Mouse (Mus musculus) heart, postnatal 14 days (tissue): Measurements from ENCODE around the gene Tmem102. TPM values are rescaled to one million over a fixed set of nuclear protein-coding genes. Genes with fewer than 3 reads are reported as not detected.

Source experiments
- DNase-seq, 2 experiments: peaks; one replicate each; pipeline ENCODE4 v3.0.0; 2021 to 2022
- intact Hi-C: fragments of 180-260 bp; cut with DNase I; formaldehyde crosslinking; loops from one replicate; pipeline ENCODE4 v1.15.1; 2025
- long read RNA-seq, 2 experiments: library from polyadenylated mRNA; stranded (forward); transcript quantifications; one replicate each; pipeline ENCODE4 v2.0.0; 2021
- total RNA-seq, 2 experiments: library from RNA; stranded (reverse); gene quantifications; 2 replicates each; pipeline ENCODE4 v1.2.3; 2021

Gene Tmem102
- total RNA-seq, result under 1 TPM; 0.54 to 0.65 TPM
- long read RNA-seq, experiment 1, result 0 reads
- long read RNA-seq, experiment 2, result 0 reads

DNA sequence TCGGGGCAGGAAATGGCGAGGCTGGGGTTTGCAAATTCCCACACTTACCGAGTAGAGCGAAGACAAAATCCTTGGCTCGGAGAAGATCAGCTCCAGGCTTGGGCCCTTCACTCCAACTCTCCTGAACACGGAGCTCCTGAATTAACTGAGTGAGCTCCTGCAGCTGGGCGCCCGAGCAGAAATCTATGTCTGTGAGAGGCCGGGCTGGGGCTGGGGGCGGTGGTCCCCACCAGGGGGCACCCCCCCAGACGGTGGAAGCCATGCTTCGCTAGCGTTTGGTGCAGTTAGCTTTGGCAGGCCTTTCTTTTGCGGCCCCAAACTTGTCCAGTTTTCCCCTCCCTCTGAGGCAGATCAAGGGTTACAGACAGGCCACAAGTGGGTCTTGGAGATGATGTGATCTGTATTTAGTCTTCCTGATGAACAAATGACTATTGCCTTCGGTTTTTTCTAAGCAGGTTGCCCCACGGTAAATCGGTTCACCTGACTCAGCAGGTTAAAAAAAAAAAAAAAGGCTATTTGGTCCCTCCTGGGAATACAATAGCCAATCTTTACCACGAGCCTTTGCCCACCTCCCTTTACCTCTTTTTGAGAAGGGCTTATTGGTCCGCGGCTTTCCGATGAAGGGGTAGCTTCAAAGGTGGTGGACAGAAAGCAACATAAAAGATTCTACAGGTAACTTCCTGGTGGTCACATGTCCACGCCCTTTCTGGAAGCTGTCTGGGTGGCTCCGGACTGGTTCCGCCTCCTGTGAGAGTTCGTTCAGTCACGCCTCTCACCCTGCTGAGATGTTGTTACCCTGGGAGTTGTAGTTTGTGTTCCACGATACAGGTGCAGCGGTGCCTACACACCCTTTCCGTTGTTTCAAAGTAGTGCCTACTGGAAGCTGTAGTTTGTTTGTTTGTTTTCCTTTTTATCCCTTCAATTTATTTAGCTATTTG lies at the start of gene Tmem102:
TSS of gene Tmem102 (minus strand) at position 653 of the 938 bp plus-strand sequence.
- intact Hi-C loops, result no loop called here
- peak in 1 of 2 experiments; percentile 19 for DNase-seq

DNA sequence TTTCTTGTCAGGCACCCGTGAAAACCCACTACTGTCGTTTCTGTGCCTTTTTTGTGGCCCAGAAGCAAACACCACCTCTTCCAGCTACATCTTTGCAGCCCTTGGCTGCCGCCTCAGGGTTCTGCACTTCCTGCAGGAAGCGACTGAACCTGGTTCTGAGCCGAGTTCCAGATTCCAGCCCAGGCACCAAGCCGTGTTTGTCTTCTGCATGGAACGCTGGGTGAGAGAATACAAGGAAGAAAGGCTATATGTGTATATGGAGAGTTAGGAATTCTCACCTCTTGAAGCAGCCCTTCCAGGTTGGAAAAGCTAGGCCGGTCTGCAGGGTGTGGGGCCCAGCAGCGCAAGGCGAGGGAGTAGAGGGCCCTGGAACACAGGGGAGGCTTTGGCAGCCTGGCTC lies 49.3 kb upstream of the Tmem102 start:
- no peak for DNase-seq
- intact Hi-C loops, result no loop called here

DNA sequence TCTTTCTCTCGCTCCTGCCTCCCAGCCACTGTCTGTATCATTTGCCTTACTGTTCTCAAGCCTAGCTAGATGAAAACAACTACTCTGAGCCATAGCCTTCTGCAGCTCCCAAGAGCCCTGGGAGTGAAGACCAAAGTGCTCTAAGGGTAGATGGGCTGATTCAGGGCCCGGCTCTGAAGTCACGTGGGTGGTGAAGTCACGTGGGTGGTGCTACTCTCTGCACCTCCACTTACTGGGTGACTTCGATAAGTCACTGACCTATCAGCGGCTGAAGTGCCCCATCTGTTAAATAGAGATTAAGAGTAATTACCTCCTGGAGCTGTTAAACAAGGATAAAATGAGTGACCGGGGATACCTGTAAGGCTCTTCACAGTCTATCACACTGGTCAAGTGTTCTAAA lies 48.6 kb upstream of the Tmem102 start:
- no peak for DNase-seq

GRCm38 (mm10) chr11:69850754-69851153 lies 45.3 kb upstream of the Tmem102 start:
- no peak for DNase-seq
- intact Hi-C loops, result no loop called here

More for the DNA sequence above, 48.6 kb upstream of the Tmem102 start:
- intact Hi-C loops, result no loop called here

DNA sequence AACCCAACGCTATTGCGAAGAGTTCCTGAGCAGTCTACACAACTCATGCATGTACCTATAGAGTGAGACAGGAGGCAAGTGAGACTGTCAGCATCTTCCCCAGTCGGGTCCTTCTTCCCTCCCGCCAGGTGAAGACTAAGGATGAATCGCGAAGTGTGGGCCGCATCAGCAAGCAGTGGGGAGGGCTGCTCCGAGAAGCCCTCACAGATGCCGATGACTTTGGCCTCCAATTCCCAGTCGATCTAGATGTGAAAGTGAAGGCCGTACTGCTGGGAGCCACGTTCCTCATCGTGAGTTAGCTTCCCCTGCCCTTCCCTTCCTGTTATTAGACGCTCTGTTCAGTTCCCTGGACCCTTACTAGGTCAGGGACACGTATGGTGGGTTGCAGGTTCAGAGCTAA lies 44.5 kb upstream of the Tmem102 start:
- DNase-seq, result no peak
- intact Hi-C loops, result no loop called here

DNA sequence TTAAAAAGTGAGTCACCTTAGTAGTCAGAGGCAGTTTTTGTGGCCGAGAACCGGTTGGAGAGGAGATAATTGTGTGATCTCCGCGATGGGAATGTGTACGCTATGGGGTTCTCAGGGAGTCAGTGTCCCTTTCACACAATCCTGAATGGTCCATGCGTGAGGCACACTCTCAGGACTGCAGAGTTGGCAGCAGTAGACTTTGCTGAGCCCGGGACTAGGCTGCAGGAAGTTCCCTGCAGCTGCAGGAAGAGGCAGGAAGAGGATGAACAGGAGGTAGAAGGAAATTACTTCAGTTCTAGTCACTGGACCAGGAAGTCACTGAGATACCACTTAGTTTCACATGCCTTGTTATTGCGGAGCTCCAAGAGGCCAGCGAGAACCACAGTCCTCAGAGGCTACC lies 43.7 kb upstream of the Tmem102 start:
- no peak for DNase-seq

DNA sequence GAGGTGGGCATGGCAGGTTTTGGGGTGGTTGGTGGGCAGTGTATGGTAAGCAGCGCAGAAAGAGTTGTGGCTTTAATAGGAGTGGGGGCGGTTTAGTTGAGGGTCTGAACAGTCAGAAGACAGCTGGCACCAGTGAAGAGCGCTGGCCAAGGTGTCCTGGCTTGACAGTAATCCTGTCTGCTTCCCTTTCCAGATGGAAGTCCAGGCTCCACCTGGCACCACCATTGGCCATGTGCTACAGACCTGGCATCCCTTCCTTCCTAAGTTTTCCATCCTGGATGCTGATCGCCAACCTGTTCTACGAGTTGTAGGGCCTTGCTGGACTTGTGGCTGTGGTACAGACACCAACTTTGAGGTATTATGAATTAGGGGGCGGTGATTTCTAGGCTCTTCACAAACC lies 42.6 kb upstream of the Tmem102 start:
- intact Hi-C loops, result no loop called here
- no peak for DNase-seq

More for the DNA sequence above, 43.7 kb upstream of the Tmem102 start:
- intact Hi-C loops, result no loop called here

DNA sequence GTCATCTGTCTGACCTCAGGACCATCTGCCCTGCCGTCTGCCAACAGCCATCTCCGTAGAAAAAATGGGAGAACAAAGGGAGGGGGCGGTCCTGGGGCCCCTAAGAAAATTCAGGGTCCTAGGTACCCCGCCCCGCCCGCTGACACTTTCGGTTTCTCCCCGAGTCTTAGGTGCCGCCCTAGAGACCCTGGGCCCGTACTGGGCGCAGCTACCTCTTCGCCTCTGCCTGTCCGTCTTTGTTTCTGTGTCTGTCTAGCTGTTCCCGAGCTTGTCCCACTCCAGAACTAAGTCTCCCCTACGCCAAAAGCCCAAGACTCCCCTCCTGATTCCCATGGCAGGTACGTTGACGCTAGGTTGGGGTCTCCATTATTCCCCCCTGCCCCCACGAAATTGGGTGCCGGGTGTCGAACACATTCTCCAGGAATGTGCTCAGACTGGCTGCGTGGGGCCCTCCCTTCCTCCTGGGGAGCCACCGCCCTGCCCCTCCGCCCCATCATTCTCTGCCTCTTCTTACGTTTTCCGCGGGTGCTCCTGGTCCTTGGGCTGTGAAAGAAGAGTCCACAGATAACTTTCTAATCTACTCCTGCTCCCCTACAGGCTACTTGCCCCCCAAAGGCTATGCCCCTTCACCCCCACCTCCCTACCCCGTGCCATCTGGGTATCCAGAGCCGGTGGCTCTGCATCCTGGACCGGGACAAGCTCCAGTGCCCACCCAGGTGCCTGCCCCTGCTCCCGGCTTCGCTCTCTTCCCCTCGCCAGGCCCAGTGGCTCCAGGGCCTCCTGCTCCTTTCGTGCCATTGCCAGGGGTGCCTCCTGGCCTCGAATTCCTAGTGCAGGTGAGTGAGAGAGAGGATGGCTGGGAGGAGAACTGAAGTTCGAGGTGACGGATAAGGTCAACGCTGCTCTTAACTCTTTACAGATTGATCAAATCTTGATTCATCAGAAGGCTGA lies 41.6 kb upstream of the Tmem102 start:
- intact Hi-C loops, result no loop called here
- peak in 1 of 2 experiments; percentile 41 for DNase-seq

DNA sequence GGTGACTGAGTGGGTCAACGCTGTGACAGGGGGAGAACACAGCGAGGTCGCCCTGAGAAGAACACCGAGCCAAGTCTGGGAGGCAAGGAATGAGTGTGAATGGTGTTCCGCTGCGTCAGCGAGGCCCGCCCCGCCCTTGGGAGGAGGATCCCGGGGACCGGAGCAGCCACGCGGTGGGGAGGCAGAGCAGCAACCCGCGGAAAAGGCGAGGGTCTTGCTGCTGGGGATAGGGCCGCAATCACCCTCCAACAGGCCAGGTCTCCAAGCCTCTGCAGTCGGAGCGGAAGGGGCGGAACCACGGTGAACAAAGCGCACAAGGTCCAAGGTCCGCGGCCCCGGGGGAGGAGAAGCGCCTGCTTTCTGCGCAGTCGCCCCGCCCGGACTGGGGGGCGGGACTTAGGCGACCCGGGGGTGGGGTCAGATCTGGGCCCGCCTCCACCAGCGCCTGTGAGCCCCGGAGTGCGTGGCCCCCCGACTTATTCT lies 40.8 kb upstream of the Tmem102 start, which contains the start of gene Plscr3:
TSS of gene Plscr3 (plus strand) at position 179 of the 483 bp plus-strand sequence.
- intact Hi-C loops, result no loop called here
- peak; percentile 94 to 96 for DNase-seq

DNA sequence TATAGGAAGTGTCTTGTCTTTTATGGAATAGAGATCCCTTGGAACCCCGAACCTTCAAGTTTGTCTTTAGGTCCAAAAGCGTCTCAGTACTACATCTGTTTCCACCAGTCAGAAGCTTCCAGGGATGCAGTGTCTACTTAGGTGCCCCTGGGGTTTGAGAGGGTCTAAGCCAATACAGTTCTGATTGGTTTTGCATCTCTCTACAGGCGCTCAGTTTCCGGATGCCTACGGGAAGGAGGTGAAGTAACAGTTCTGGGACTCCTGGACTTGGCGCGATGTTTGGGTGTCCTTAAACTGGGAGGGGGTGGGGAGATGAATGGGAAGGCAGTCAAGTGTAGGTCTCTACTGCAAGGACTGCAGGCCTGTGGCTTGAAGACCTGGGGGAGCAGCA lies 33.3 kb upstream of the Tmem102 start:
- intact Hi-C loops, result loop anchor here (2.0 to 5.0 kb wide), 2 partner anchors 39 to 62 kb away; partner anchors contain the start of genes 2810408A11Rik, Neurl4 and Tmem95
- no peak for DNase-seq

DNA sequence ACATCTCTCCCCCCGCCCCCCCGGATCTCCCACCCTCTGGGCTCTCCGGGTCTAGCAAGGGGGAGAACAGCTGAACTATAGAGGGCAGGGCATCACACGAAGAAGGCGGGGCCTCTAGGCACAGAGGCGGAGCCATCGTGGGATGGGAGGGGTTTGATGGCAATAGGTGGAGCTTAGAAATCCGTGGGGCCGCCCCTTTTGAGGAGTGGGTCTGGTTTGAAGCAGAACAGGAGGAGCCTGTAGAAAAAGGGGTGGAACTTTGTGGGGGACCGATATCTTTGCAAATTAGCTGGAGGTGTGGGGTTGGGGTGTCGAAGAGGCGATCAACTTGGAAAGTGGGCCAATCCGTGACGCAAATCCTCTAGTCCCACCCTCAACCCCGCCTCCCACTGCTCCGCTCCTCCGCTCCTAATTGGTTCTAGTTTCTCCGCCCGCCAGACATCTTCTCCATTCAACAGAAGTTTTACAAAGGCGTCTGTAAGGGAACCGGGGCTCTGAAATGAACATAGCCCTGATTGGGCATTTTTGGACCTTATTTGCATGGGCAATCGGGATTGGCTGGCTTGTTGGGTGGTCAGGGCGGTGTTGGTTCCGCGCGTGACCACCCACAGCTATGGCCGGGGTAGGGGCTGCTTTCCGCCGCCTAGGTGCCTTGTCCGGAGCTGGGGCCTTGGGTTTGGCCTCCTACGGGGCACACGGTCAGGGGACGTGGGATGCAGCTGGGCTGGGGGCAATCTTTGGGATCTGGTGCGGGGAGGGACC lies 32.7 kb upstream of the Tmem102 start, which contains the start of gene Tmem256:
TSS of gene Tmem256 (plus strand) at position 563 of the 762 bp plus-strand sequence.
- intact Hi-C loops, result loop anchor here (2.0 to 5.0 kb wide), 3 partner anchors 35 to 63 kb away; partner anchors contain the start of genes 2810408A11Rik, Neurl4 and Tmem95
- peak; percentile 92 to 94 for DNase-seq

GRCm38 (mm10) chr11:69837604-69837951 lies 32.2 kb upstream of the Tmem102 start, which contains the start of gene Nlgn2:
Gene Nlgn2 (minus strand): TSS chr11:69837784.
- intact Hi-C loops, result loop anchor here (2.0 to 5.0 kb wide), 2 partner anchors 35 to 40 kb away; partner anchors contain the start of gene Tmem95
- DNase-seq, result no peak

DNA sequence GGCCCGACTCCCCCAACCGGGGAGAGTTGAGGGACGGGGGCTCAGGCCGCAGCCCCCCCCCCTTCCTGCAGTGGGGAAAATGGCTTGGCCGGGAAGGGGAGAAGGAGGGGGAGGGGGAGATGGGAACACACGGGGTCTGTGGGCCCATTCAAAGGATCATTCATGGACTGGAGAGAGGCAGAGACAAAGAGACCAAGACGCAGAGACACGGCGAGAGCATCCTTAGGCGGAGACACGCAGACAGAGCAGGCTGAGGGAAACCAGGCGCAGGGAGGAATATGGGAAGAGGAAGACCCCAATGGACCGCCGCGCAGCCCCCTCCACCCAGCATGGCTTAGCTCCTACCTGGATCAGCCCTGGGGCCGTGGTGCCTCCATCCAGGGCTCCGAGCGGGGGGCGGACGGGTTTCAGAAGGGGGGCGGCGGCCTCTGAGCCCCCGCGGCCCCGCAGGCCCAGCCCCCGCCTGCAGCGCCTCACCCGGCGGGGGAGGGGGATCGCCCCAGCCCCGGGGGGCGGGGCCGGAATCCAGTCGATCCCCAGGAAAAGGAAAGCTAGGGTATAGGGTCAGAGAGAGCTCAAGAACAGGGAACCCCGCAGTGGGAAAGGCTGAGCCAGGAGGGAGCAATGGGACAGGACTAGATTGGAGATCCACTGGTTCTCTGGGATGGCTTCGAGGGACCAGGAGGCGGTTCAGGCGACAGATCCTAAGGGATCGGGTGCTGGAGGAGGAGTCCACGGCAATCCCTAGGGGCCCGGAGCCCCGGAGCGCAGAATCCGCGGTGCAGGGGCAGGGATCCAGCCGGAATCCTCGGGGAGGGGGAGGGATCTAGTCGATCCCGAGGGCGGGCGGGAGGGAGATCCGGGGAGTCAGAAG lies 31.5 kb upstream of the Tmem102 start:
- peak; percentile 49 to 53 for DNase-seq
- intact Hi-C loops, result loop anchor here (2.0 to 5.0 kb wide), 2 partner anchors 34 to 40 kb away; partner anchors contain the start of gene Tmem95

DNA sequence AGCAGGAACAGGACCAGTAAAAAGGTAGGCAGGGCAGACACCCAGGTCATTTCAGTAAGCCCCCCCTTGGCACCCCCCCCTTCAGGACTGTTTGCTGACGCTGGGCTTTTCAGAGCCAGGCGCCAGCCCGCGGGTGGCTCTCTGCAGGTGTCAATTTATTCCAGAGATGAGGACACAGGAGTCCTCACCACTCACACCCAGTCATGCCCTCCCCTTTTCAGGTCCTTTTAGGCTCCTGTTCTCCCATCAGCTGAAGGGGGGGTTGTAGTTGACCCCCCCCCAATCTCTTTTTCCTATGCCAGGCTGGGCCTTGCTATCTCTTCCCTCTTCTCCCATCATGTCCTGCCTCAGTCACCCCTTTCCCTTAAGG lies 30.5 kb upstream of the Tmem102 start:
- no peak for DNase-seq
- intact Hi-C loops, result loop anchor here (2.0 to 5.0 kb wide), 2 partner anchors 33 to 41 kb away; partner anchors contain the start of gene Tmem95

DNA sequence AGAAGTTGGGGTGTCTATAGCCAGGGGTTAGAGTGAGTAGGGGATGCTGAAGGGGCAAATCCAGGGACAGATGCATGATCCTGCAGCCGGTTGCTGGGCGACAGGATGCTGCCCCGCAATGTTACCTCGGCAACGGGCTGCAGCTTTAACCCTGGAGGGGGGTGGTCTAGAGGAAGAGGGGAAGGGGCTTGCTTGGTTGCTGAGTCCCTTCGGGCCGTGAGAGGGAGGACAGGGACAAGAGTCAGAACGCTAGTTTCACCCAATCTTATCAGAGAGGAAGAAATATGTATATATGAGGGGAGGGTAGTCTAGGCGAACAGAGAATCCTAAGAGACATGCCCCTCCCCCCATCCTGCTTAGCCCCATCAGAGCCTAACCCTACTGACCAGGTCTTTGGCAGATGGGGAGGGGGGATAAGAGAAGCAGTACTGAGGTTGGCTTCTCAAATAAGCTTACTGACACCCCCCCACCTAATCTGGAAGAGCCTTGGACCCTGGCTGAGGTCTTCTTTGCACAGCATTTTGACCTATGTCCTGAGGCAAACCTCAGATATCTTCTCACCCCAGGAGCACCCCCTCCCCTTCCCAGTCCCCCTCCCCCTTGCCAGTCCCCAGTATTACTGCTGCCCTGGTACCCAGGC lies 30.0 kb upstream of the Tmem102 start:
- intact Hi-C loops, result loop anchor here (5.0 kb wide), 1 partner anchor 42 kb away; the partner anchor contains the start of gene Tmem95
- DNase-seq, result no peak

GRCm38 (mm10) chr11:69834001-69834549 lies 28.7 kb upstream of the Tmem102 start:
- DNase-seq, result no peak

GRCm38 (mm10) chr11:69833554-69833953 lies 28.1 kb upstream of the Tmem102 start:
- DNase-seq, result no peak
- intact Hi-C loops, result no loop called here

More at GRCm38 (mm10) chr11:69834001-69834549, 28.7 kb upstream of the Tmem102 start:
- intact Hi-C loops, result no loop called here
